Mouse (Mus musculus): ENCODE results near the gene Vapa.
A peak's percentile ranks its signal among the peaks of the same experiment; 100 is the strongest.
"Not testable (repeated sequence)": the region's sequence is repeated elsewhere in the genome, so short reads cannot be mapped to it uniquely, and the experiment has no call there.

The Vapa gene

DNA sequence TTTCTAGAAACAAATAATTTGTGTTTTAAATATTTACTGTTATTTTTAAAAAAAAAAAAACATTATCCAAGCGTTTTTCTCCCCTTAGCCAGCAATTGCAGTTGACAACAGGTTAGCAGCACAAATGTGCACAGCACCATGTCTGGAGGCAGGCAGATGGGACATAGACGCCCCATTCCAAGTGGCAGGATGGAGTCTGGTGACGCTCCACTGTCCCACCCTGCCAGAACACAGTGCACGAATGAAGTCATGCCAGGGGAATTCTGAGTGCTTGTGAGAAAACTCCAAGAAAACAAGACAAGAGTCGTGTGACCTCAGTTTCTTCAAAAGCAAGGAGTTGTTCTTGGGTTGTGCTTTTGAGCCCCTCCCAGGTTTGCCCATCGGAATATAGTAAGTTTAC, 50.0 kb downstream of the Vapa start:
- DNase-seq (ENCODE audit: low spot score in 2 of 2): no peak

DNA sequence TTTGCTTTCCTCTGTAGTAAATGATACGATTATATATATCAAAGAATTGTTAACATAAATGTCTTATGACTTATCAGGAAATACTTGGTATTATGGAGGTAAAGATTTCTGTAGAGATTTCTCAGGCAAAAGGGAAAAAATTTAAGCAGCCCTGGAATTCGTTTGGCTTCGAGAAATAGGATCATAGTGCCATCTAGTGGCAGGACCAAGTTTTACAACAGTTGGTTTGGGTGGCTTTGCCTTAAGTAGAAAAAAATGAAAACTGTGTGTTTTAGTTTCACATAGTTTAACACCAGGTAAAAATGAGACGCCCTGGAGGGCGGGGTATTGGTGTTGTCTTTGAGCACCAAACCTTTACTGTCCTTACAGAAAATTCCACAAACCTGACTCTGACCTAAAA, 50.6 kb downstream of the Vapa start:
- DNase-seq (ENCODE audit: low spot score in 2 of 2): peak; percentile 85 to 86

DNA sequence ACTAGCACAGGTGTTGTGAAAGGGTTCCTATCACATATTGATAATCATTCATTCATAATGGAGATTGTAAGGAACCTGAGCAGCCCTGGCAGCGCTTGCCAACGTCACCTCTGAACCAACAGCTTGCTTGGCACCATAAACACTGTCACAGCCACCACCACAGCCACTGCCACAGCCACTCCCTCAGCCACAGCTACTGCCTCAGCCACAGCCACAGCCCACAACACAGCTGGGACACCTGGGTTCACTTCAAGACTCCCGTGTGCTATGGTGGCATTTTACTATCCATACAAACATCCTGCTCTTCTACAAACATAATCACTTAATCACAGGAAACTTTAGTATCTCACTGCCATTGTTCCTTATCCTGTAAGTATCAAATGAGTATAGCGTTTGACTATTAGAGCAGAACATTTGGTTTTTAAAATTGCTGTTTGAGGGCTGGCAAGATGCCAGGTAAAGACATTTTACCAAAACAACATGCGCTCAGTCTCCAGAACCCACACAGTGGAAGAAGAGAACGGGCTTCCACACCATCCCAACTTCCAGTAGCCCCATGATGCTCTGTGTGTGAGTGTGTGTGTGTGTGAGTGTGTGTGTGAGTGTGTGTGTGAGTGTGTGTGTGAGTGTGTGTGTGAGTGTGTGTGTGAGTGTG, 51.9 kb downstream of the Vapa start:
- DNase-seq (ENCODE audit: low spot score in 2 of 2): no peak

DNA sequence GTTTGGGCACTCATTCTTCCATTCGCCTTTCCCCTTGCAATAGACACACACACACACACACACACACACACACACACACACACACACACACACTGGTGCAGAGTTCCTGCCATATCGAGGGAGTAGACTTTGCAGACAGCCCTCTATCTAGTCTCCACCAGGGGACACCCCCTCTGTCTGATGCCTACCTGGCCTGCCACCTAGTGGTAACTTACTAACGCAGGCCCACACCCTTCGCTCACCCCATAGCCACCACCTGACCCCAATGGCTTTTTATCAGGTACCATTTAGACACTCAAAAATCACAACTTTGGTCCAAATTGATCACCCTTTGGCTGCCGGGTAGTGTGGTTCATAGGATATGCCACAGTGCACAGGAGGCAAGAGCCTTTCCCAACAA, 54.1 kb downstream of the Vapa start:
- DNase-seq (ENCODE audit: low spot score in 2 of 2): no peak

DNA sequence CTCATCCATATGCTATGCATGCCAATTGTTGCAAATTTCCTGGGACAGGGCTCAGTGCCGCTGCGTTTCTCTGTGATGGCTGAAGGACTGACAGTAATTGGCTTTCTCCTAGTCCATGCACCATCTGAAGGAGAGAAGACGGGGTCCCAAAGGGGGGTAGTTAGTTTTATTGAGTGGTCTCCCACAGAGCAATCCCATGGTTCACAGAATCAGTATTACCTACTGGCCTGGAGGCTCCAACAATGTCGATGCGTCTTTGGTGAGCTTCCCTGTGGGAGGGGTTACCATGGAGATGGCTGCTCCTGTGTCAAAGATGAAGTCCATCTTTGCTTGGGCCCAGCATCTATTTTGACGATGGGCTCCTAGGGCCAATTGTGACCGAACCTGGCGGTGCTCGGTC, 54.6 kb downstream of the Vapa start:
- DNase-seq (ENCODE audit: low spot score in 2 of 2): no peak

DNA sequence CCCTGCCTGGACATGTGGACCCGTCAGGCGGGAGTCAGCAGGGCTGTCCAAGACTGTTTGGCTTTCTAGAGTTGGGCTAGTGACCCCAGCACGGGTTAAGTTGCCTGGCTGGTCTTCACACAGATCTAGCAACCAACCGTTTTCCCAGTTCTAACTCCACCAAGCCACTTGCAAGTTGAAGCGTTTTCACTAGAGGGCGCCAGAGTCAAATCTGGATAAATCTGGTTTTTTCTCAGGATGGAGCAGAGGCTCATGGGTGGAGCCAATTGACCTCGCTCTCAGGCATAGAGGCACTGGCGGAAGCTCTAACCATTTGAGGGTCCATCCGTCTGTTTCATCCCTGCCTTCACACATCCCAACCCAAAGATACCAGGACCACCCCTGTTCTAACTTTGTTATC, 55.1 kb downstream of the Vapa start:
- peak; percentile 40 to 58 for DNase-seq (ENCODE audit: low spot score in 2 of 2)

- no peak for DNase-seq (ENCODE audit: low spot score in 2 of 2)
These were observed 56.1 kb downstream of the Vapa start for GRCm38 (mm10) chr17:65557212-65557611.

- DNase-seq (ENCODE audit: low spot score in 2 of 2): no peak
These were observed 56.6 kb downstream of the Vapa start for GRCm38 (mm10) chr17:65556798-65557197.

DNA sequence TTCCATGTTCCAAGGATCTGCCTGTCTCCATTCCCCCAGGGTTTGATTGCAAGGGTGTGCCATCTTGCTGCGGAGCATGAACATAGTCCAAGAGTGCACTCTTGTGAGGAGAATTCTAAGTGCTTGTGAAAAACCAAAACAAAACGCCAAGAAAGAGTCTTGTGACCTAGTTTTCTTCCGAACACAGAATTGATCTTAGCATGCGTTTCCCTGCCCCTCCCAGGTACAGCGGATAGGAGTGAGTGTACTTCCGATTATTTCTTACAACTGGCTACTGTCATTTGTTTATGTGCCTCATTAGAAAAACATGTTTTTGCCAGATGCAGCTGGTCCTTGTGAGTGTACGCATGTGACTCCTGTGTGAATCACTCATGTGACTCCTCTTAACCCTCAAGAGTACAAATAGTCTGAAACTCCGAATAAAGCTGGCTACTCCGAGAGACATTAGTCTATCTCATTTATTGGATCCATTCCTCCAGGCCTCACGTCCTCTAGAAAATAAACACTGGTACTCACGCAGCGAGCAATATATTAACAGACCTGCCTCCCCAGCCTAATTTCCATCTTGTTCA, 60.8 kb downstream of the Vapa start:
- DNase-seq (ENCODE audit: low spot score in 2 of 2): no peak

- no peak for DNase-seq (ENCODE audit: low spot score in 2 of 2)
These were observed 63.0 kb downstream of the Vapa start for GRCm38 (mm10) chr17:65550357-65550756.

- DNase-seq (ENCODE audit: low spot score in 2 of 2): no peak
These were observed 64.5 kb downstream of the Vapa start for GRCm38 (mm10) chr17:65548698-65549365.

DNA sequence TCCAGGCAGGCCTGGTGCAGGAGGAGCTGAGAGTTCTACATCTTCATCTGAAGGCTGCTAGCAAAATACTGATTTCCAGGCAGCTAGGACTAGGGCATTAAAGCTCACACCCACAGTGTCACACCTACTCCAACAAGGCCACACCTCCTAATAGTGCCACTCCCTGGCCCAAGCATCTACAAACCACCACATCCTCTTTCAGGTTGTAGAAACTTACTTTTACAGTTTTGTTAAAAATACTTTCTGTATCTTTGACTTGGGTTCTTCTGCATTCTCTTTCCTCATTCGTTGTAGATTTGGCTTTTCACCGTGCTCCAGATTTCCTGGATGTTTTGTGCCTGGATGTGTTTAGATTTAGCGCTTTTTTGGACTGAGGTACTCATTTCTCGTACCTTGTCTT, 67.1 kb downstream of the Vapa start:
- DNase-seq (ENCODE audit: low spot score in 2 of 2): not testable (repeated sequence)

GRCm38 (mm10) chr17:65540441-65541272, 72.7 kb downstream of the Vapa start, which contains the start of gene Tmem232:
Tmem232 (minus strand) TSS chr17:65540782.
- DNase-seq (ENCODE audit: low spot score in 2 of 2): peak in 1 of 2 experiments; percentile 29

DNA sequence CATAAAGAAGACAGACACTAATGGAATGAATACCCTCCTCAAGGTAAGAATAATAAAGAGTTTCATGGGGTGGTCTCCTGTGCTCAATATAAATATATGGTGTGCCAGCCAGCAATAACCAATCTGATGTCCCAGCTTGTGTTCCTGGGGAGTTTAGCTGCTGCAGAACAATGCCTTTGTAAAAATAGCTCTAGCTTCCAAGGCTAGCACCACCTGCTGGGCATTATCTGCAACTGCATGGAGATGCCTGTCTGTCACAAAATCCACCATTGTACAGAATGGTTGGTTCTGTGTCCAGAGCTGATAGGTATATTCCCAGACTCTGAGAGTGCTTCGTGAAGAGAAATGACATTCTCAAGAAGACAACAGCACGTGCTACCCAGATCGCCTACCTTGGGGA, 77.2 kb downstream of the Vapa start:
- peak; percentile 52 to 54 for DNase-seq (ENCODE audit: low spot score in 2 of 2)

GRCm38 (mm10) chr17:65532381-65532780, 81.0 kb downstream of the Vapa start:
- DNase-seq (ENCODE audit: low spot score in 2 of 2): not testable (repeated sequence)
